ENCODE assay signal across 33 mouse cellular contexts in the genomic region with DNA sequence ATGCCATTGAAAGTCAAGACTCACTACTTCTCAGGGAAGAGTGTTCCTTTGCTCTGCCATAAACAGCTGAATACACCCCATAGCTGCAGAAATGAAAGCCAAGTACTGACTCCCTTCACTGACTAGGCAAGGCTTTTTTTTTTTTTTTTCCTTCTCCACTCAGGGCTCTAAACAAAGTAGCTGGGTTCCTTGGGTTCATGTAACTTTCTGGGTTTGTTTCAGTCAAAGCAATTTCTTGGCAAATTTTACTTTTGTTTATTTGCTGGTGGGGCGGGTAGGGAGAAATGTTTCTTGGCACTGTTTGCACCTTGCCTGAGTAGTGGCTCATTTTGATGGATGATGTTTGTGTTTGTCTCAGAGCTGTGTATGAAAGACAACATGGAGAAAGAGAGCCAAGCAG.
"Had no signal": no experiment of that assay in that cellular context is flagged by ENCODE, and none has a peak within 500 bp of the region (broad histone marks: within the 10 kb centered on the region; RNA-seq: fewer than 3 reads in every experiment).

No protein-coding gene starts in this region.

- H3K4me2 ChIP-seq: heart, embryonic 11.5 days; heart, embryonic 12.5 days; heart, embryonic 13.5 days; heart, embryonic 15.5 days; hindbrain, embryonic 12.5 days; hindbrain, embryonic 14.5 days; hindbrain, embryonic 15.5 days; intestine, embryonic 15.5 days; kidney, embryonic 15.5 days had no signal

- H3K9ac ChIP-seq: heart, embryonic 12.5 days; heart, embryonic 13.5 days; heart, embryonic 15.5 days; hindbrain, embryonic 12.5 days; hindbrain, embryonic 14.5 days; hindbrain, embryonic 15.5 days; intestine, embryonic 15.5 days; kidney, embryonic 15.5 days had no signal

- H3K4me1 ChIP-seq: heart, embryonic 10.5 days; heart, embryonic 12.5 days; heart, embryonic 13.5 days; heart, embryonic 15.5 days; hindbrain, embryonic 10.5 days; hindbrain, embryonic 12.5 days; hindbrain, embryonic 15.5 days; intestine, embryonic 15.5 days; kidney, embryonic 15.5 days had no signal

- H3K27ac ChIP-seq: heart, embryonic 10.5 days; heart, embryonic 13.5 days; heart, embryonic 15.5 days; hindbrain, embryonic 10.5 days; hindbrain, embryonic 12.5 days; hindbrain, embryonic 14.5 days; hindbrain, embryonic 15.5 days; intestine, embryonic 15.5 days; kidney, embryonic 15.5 days; kidney, postnatal 0 days; layer of hippocampus, adult 2 months had no signal

- H3K9me3 ChIP-seq: heart, embryonic 10.5 days; heart, embryonic 12.5 days; heart, embryonic 13.5 days; heart, embryonic 15.5 days; hindbrain, embryonic 10.5 days; hindbrain, embryonic 12.5 days; hindbrain, embryonic 15.5 days; intestine, embryonic 15.5 days; kidney, embryonic 15.5 days had no signal

- ATAC-seq: hindbrain, embryonic 16.5 days; inflammation-experienced regulatory T-cells, adult 6 months; intestine, embryonic 15.5 days; intestine, embryonic 16.5 days; intestine, postnatal 0 days had no signal

- DNase-seq: heart, postnatal 10 days; heart, postnatal 14 days; heart, postnatal 36 days; heart, postnatal 4 days; kidney, adult 11 months; kidney, adult 18-20 months; kidney, adult 2 months; kidney, adult 8-10 months; kidney, adult 9 months; kidney, postnatal 10 days; kidney, postnatal 14 days; kidney, postnatal 25 days; kidney, postnatal 36 days; kidney, postnatal 4 days; layer of hippocampus, adult 9-11 months; layer of hippocampus, postnatal 36 days had no signal

- H3K4me3 ChIP-seq: heart, embryonic 10.5 days; heart, embryonic 12.5 days; heart, embryonic 13.5 days; heart, embryonic 15.5 days; hindbrain, embryonic 10.5 days; hindbrain, embryonic 12.5 days; hindbrain, embryonic 15.5 days; intestine, embryonic 15.5 days; kidney, embryonic 15.5 days; layer of hippocampus, adult 2 months had no signal

- H3K27me3 ChIP-seq: heart, embryonic 12.5 days; heart, embryonic 13.5 days; heart, embryonic 15.5 days; hindbrain, embryonic 12.5 days; hindbrain, embryonic 15.5 days; intestine, embryonic 15.5 days; kidney, embryonic 15.5 days had no signal

- H3K36me3 ChIP-seq: heart, embryonic 10.5 days; heart, embryonic 12.5 days; heart, embryonic 13.5 days; heart, embryonic 15.5 days; hindbrain, embryonic 10.5 days; hindbrain, embryonic 12.5 days; hindbrain, embryonic 15.5 days; intestine, embryonic 15.5 days; kidney, embryonic 15.5 days had no signal
